Mouse (Mus musculus) stomach, postnatal 0 days (tissue): ENCODE data around the gene Fkbp1b. TPM values are rescaled to one million over a fixed set of nuclear protein-coding genes. Genes with fewer than 3 reads are reported as not detected.

Experiments
- ATAC-seq: fragments of 200-750 bp; cut with Nextera tagmentation; 2 replicates; pipeline ENCODE4 v1.8.0; 2017; ENCODE audit not compliant: low FRiP score, low TSS enrichment
- DNase-seq: peaks from one replicate; pipeline ENCODE4 v3.0.0-alpha.2; 2016; ENCODE audit warnings: low spot score
- H3K27ac ChIP-seq: fragments of 300-500 bp; sonication (generic); replicated peaks from 2 replicates; pipeline ENCODE4 v1.5.1; 2014; ENCODE audit warnings: mild to moderate bottlenecking, control low read depth
- H3K27me3 ChIP-seq: fragments of 300-500 bp; sonication (generic); 2 replicates; pipeline ENCODE4 v1.6.1; 2014; ENCODE audit warnings: low read length; ENCODE audit not compliant: control insufficient read depth, insufficient read depth
- H3K36me3 ChIP-seq: fragments of 300-500 bp; sonication (generic); 2 replicates; pipeline ENCODE4 v1.6.1; 2014; ENCODE audit warnings: low read length, mixed read lengths; ENCODE audit not compliant: control insufficient read depth, insufficient read depth
- H3K4me1 ChIP-seq: fragments of 300-500 bp; sonication (generic); replicated peaks from 2 replicates; pipeline ENCODE4 v1.6.1; 2014; ENCODE audit warnings: antibody characterized with exemption; ENCODE audit not compliant: control insufficient read depth, insufficient read depth
- H3K4me2 ChIP-seq: fragments of 300-500 bp; sonication (generic); replicated peaks from 2 replicates; pipeline ENCODE4 v1.6.1; 2014; ENCODE audit warnings: low read depth, mild to moderate bottlenecking, control low read depth, moderate library complexity
- H3K4me3 ChIP-seq: fragments of 300-500 bp; sonication (generic); 2 replicates; pipeline ENCODE4 v1.5.1; 2014; ENCODE audit warnings: low read depth, low read length, control low read depth
- H3K9ac ChIP-seq: fragments of 300-500 bp; sonication (generic); 2 replicates; pipeline ENCODE4 v1.6.1; 2014; ENCODE audit warnings: mild to moderate bottlenecking, low read length, control low read depth, mixed read lengths
- H3K9me3 ChIP-seq: fragments of 300-500 bp; sonication (generic); 2 replicates; pipeline ENCODE4 v1.6.1; 2016; ENCODE audit warnings: low read length; ENCODE audit not compliant: control insufficient read depth
- CTCF ChIP-seq: IDR thresholded peaks from 2 replicates; pipeline ENCODE4 v1.5.1; 2016; ENCODE audit warnings: antibody characterized with exemption, low read depth, mild to moderate bottlenecking, moderate library complexity
- EP300 ChIP-seq: optimal IDR thresholded peaks from 2 replicates; pipeline ENCODE3; 2016; ENCODE audit warnings: antibody characterized with exemption
- WGBS: fragments of 180-500 bp; shearing (Covaris S2); extraction: QIAGEN DNeasy Blood & Tissue Kit; methylation state at CpG from one replicate; pipeline ENCODE4 v1.1.7; 2014; 5-methylcytosine and 5-hydroxymethylcytosine counted together
- polyA plus RNA-seq: library from polyadenylated mRNA; unstranded; fragments of >200 nt; fragmentation: Nextera tagmentation; extraction: Ambion mirVana; gene quantifications from 2 replicates; pipeline ENCODE4 v1.2.1, GENCODE M21; 2015

Fkbp1b gene
- polyA plus RNA-seq, 1 experiment from 2014 or later, result 8.3 TPM

DNA sequence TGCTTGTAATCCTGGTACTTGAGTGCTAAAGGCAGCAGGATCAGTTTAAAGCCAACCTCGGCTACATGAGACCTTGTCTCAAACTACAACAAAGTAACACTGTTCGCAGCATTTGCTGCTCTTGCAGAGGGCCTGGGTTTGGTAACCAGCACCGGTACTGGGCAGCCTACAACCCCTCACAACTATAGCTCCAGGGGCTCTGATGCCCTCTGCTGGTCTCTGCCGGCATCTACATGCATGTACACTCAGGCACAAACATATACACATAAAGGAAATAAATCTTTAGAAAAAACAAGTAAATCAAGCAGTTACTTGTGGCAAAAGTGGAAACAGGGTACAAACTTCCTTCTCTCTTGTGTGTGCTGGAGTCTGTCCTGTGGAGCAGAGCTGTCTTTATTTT, 21.3 kb upstream of the Fkbp1b start:
- Histone ChIP-seq H3K4me3 (no peak overlapping the region), H3K9ac (no peak overlapping the region), H3K4me1 (no peaks in the 10 kb centered on the region), H3K9me3 (no peaks in the 10 kb centered on the region), H3K27ac (no peak overlapping the region), H3K4me2 (no peak overlapping the region), H3K36me3 (no peaks in the 10 kb centered on the region), H3K27me3 (no peaks in the 10 kb centered on the region)
- no peak for DNase-seq
- WGBS, result 90% methylated on average over 4 of the region's 4 CpGs
- ATAC-seq, result no peak
- TF ChIP-seq CTCF (peak; percentile 45), EP300 (no peak)

DNA sequence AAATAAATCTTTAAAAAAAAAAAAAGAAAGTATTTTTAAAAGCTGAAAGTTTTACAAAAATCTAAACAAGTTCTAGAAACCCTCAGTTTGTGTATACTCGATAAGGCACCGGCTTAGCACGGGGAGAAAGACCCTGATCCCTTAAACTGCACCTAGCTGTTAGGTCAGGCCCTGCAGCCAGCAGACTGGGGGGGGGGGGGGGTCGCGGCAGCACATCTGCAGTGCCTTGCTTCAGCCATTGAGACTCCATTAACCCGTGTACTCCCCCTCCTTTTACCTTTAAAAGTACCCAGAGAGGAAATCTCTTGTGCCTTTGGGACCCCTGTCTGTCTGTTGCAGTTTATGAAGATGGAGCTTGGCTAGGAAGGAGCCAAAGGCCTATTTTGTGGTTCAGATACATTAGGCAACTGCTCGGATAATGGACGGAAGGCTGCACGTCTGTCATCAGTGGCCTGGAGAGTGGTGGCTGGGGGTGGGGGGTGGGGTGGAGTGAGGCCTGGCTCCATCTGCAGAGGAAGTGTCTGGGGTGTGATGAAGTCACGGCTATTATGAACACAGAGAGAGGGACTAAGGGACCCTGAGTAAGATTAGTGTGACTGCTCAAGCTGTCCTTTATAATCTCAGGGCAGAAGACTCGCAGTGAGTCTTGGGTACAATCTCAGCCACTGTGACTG, 18.0 kb upstream of the Fkbp1b start:
- TF ChIP-seq EP300 (no peak), CTCF (no peak)
- H3K36me3 ChIP-seq, result no peaks in the 10 kb centered on the region
- WGBS, result 40% methylated on average over 11 of the region's 11 CpGs
- no peaks in the 10 kb centered on the region for H3K4me1 ChIP-seq
- DNase-seq, result no peak
- no peak overlapping the region for H3K27ac ChIP-seq
- ATAC-seq, result no peak
- no peaks in the 10 kb centered on the region for H3K27me3 ChIP-seq
- no peak overlapping the region for H3K4me2 ChIP-seq
- H3K4me3 ChIP-seq, result no peak overlapping the region
- H3K9me3 ChIP-seq, result no peaks in the 10 kb centered on the region
- no peak overlapping the region for H3K9ac ChIP-seq

DNA sequence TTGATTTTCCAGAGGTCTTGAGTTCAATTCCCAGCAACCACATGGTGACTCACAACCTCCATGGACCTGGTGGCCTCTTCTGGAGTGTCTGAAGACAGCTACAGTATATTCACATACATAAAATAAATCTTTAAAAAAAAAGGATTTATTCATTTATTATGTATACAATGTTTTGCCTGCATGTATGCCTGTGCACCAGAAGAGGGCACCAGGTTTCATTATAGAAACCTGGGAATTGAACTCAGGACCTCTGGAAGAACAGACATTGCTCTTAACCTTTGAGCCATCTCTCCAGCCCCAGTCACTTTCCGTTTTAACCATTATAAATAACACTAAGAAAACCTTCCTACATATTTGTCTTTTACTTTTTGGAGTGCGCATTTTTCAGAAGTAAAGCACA, 15.4 kb upstream of the Fkbp1b start:
- no peak overlapping the region for H3K27ac ChIP-seq
- no peaks in the 10 kb centered on the region for H3K4me1 ChIP-seq
- DNase-seq, result no peak
- H3K36me3 ChIP-seq, result no peaks in the 10 kb centered on the region
- ATAC-seq, result no peak
- H3K9me3 ChIP-seq, result no peaks in the 10 kb centered on the region
- no peak overlapping the region for H3K4me3 ChIP-seq
- H3K4me2 ChIP-seq, result no peak overlapping the region
- H3K9ac ChIP-seq, result no peak overlapping the region
- TF ChIP-seq CTCF, result peak; percentile 37
- no peak for TF ChIP-seq EP300
- 91% methylated on average over 2 of the region's 2 CpGs for WGBS
- H3K27me3 ChIP-seq, result no peaks in the 10 kb centered on the region

DNA sequence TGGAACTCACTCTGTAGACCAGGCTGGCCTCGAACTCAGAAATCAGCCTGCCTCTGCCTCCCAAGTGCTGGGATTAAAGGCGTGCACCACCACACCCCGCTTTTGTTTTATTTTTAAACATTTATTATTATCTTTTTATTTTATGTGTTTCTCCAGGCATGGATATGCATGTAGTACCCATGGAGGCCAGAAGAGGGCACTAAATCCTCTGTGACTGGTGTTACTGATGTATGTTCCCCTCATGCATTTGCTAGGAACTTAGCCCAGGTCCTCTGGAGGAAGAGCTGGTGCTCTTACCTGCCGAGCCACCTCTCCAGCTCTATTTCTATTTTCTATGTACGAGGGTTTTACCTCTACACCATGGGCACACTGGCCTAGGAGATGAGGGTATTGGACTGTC, 14.8 kb upstream of the Fkbp1b start:
- no peak for TF ChIP-seq EP300
- peak; percentile 57 for TF ChIP-seq CTCF

DNA sequence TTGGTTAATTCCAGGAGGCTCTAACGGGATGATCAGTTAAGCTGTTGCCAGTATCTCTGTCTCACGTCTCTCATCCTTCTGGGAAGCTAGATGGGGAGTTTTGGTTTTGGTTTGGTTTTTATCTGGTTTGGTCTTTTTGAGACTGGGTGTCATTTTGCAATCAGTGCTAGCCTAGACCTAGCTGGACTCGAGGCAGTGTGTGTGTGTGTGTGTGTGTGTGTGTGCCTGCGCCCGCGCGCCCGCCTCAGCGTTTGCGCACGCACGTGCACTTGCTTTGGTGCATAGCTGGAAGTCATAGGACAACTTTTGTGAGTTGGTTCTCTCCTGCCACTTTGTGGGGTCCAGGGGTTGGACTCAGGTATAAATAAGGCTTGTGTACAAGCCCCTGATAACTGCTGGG, 2.4 kb upstream of the Fkbp1b start:
- 0% methylated on average over 12 of the region's 12 CpGs for WGBS
- Histone ChIP-seq H3K4me2 (peak overlapping the region; percentile 53), H3K27me3 (no peaks in the 10 kb centered on the region), H3K4me1 (no peaks in the 10 kb centered on the region; the same call in 1 of the 2 replicates), H3K4me3 (peak overlapping the region; percentile 59), H3K27ac (0 out of 2 replicates have a peak overlapping the region, but pooled peaks have one; percentile 1), H3K36me3 (no peaks in the 10 kb centered on the region), H3K9me3 (no peaks in the 10 kb centered on the region), H3K9ac (peak overlapping the region; percentile 23)
- peak; percentile 71 for DNase-seq
- TF ChIP-seq CTCF, result no peak
- no peak for TF ChIP-seq EP300
- peak; percentile 68 for ATAC-seq

More for the DNA sequence above, 14.8 kb upstream of the Fkbp1b start:
- Histone ChIP-seq H3K4me2 (no peak overlapping the region), H3K27me3 (no peaks in the 10 kb centered on the region), H3K27ac (no peak overlapping the region), H3K4me3 (no peak overlapping the region), H3K9ac (no peak overlapping the region), H3K36me3 (no peaks in the 10 kb centered on the region), H3K4me1 (no peaks in the 10 kb centered on the region), H3K9me3 (no peaks in the 10 kb centered on the region)
- DNase-seq (no peak), ATAC-seq (no peak)
- WGBS, result 95% methylated on average over 5 of the region's 5 CpGs

DNA sequence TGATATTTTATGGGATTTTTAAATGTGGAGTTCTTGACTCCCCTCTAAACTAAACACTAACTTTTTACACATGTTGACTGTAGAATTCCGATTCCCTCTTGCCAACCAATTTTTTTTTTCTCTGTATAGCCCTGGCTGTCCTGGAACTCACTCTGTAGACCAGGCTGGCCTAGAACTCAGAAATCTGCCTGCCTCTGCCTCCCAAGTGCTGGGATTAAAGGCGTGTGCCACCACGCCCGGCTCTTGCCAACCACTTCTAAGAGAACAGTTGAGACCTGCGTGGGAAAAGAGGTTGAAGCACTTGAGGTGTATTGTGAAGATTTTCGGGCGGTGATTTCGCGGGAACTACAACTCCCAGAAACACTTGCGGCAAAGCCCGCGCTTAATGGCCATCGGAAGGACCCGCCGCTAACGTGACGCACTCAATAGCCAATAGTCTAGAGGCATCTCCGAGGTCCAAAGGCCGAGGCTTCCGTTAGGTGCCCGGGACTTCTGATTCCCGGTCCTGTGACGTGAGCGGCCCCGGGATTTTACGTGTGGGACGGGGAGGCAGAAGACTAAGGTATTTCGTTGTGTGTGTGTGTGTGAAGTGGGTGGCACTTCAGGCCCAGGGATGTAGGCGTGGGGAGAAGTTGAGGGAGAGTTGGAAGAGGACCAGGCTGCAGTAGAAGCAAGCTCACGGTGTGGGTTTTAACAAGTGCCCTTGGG, 1.7 kb upstream of the Fkbp1b start, which contains the start of gene Wdcp:
Gene Wdcp (plus strand): TSS at position 414 of the 708 bp plus-strand sequence.
- TF ChIP-seq CTCF (no peak), EP300 (no peak)
- DNase-seq, result peak; percentile 91
- Histone ChIP-seq H3K9ac (peak within 1 kb of the TSS; percentile 23), H3K27me3 (no peaks in the 10 kb centered on the region), H3K4me3 (peak within 1 kb of the TSS; percentile 59), H3K9me3 (no peaks in the 10 kb centered on the region), H3K4me1 (no peaks in the 10 kb centered on the region; the same call in 1 of the 2 replicates), H3K4me2 (peak within 1 kb of the TSS; percentile 53), H3K27ac (0 out of 2 replicates have a peak within 1 kb of the TSS, but pooled peaks have one; percentile 1), H3K36me3 (no peaks in the 10 kb centered on the region)
- ATAC-seq, result peak; percentile 94
- under 1% methylated on average over 30 of the region's 30 CpGs for WGBS
